Mouse (Mus musculus) liver, embryonic 14.5 days (tissue): ENCODE results near the gene Chrnd.

Experiments used
- CTCF ChIP-seq: IDR thresholded peaks from 2 replicates; pipeline ENCODE4 v1.5.1; 2016; ENCODE audit warnings: antibody characterized with exemption, low read depth, control low read depth
- EP300 ChIP-seq: IDR thresholded peaks from 2 replicates; pipeline ENCODE4 v1.6.1; 2016; ENCODE audit warnings: antibody characterized with exemption, low read depth

- TF ChIP-seq CTCF (no peak), EP300 (no peak)
Observed at GRCm38 (mm10) chr1:87149422-87149821, 41.0 kb upstream of the Chrnd start.
